Mouse (Mus musculus) adipocyte (in vitro differentiated cells): ENCODE measurements around the gene Zfp217.

Experiments used
- DNase-seq: peaks from one replicate; pipeline ENCODE4 v3.0.0-alpha.2; 2016; ENCODE audit warnings: low spot score

The Zfp217 gene

DNA sequence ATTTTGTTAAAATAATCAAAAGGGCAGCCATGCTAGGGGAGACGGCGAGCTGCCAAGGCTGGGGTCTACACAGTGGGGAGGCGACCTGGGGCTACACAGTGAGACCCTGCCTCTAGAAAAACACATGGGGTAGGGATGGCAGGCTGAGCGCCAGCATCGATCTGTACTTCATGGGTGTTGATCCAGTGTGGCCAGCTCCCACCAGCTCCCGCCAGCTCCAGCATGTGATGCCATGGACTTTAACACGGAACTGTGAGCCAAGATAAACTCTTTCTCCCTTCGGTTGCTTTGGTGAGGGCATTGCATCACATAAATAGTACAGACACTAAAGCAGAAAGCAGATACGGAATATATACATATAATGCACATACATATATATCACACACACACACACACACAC, 53.0 kb downstream of the Zfp217 start:
- DNase-seq: no peak

DNA sequence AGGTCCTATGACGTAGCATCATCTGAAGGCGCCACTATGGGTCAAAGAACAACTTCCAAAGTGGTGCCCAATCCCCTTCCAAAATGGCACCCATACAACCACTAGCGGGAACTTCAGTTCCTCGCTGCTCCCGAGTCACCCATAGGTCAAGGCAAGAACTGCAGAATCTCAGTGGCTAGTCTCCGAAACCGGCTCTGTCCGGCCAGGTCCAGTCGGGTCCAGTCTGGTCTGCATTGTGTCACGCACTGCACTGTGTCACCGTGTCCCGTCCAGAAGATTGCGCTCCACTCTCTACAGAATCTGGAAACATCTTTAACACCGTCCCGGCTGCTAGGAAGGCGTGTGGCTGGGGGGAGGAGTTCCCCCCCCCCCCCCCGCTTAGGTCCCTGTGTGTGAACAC, 53.7 kb downstream of the Zfp217 start:
- DNase-seq: no peak

GRCm38 (mm10) chr2:170091563-170092443, 56.1 kb downstream of the Zfp217 start:
- DNase-seq: no peak

DNA sequence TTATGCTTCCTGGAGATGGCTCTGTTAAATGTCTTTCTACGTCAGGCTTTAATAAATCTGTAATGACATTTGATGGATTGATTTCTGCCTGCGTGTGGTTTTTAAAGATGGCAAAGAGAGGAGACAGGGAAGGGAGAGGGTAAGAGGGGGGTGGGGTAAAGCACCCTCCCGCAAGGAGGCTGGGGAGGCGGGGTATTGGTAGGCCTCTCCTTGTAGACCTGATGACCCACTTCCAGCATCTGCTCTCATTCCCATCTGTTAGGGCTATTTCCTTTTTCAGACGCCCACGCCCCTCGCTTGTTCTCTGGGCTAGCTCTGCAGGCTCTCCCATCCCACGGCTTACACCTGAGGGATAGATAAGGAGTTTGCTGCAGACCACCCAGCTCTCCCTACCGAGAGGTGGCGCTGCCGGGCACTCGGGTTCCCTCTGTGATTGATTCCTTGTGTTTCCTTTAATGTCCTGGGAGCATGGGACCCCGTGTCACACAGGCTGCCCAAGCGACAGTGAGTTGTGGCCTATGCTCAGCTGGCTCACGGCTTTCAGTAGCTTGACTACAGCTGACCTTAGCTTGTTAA, 69.4 kb downstream of the Zfp217 start:
- no peak for DNase-seq

GRCm38 (mm10) chr2:170078041-170078440, 69.9 kb downstream of the Zfp217 start:
- no peak for DNase-seq

- no peak for DNase-seq
Measured at GRCm38 (mm10) chr2:170076941-170077490, 70.9 kb downstream of the Zfp217 start.

DNA sequence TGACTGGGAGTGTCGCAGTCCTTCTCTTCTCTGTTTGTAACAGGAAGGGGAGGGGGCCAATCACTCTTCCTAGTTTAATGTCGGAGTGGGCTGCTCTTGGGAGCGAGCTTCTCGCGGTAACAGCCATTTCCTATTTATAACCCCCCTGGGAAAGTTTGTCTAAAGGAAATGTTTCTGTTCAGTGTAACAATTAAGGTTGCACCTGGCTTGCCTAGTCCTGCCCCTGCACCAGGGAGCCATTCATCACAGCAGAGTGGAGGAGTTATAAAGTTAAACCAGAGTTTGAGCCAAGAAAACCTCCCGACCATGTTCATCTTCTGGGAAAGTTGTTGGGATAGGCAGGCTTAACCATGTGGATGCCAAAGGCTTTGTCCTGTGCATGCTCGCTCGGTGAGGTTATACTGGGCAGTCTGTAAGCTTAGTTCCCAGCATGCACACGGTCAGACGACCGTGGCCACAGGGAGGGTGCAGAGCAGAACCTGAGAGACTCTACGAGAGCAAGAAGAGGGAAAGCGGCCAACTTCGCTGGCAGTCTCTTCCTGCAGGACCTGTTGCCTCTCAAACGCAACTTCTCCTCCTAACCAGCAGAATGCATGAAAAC, 77.2 kb downstream of the Zfp217 start:
- no peak for DNase-seq

GRCm38 (mm10) chr2:170069976-170070375, 77.9 kb downstream of the Zfp217 start:
- DNase-seq: no peak

DNA sequence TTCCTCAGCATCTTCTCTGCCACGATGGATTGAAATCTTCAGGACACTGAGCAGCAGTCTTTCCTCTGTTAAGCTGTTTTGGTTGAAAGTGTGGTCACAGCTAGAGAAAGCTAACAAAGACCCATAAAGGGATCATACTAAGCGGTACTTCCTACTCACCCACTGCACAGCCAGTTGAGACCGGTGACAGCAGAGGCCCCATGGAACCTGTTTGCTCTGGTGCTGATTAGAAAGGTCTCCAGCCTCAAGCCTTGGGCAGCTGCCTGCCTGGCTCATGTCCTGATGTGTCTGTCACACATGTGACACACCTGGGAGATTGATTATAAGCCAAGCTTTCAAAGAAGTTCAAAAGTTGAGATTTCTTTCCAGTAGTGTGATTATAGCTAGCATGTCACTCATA, 85.5 kb downstream of the Zfp217 start:
- no peak for DNase-seq

- DNase-seq: no peak
Measured at GRCm38 (mm10) chr2:170060066-170060465, 87.8 kb downstream of the Zfp217 start.

- no peak for DNase-seq
Measured at GRCm38 (mm10) chr2:170058774-170059173, 89.1 kb downstream of the Zfp217 start.
